Mouse (Mus musculus) neural tube, embryonic 15.5 days (tissue): ENCODE results near the gene Kif12. TPM values are rescaled to one million over a fixed set of nuclear protein-coding genes. Genes with fewer than 3 reads are reported as not detected.

Source experiments
- ATAC-seq: fragments of 200-750 bp; cut with Nextera tagmentation; 2 replicates; pipeline ENCODE4 v1.8.0; 2017; ENCODE audit warnings: mild to moderate bottlenecking, moderate TSS enrichment, moderate library complexity; ENCODE audit not compliant: low FRiP score
- H3K27ac ChIP-seq: fragments of 300-500 bp; sonication (generic); replicated peaks from 2 replicates; pipeline ENCODE4 v1.5.1; 2015; ENCODE audit warnings: mild to moderate bottlenecking, inconsistent platforms
- H3K27me3 ChIP-seq: fragments of 300-500 bp; sonication (generic); replicated peaks from 2 replicates; pipeline ENCODE4 v1.6.1; 2015; ENCODE audit warnings: inconsistent platforms
- H3K36me3 ChIP-seq: fragments of 300-500 bp; sonication (generic); 2 replicates; pipeline ENCODE4 v1.6.1; 2015; ENCODE audit warnings: inconsistent platforms
- H3K4me1 ChIP-seq: fragments of 300-500 bp; sonication (generic); 2 replicates; pipeline ENCODE4 v1.6.1; 2015; ENCODE audit warnings: inconsistent platforms
- H3K4me2 ChIP-seq: fragments of 300-500 bp; sonication (generic); 2 replicates; pipeline ENCODE4 v1.6.1; 2015; ENCODE audit warnings: inconsistent platforms, mild to moderate bottlenecking, moderate library complexity
- H3K4me3 ChIP-seq: fragments of 300-500 bp; sonication (generic); replicated peaks from 2 replicates; pipeline ENCODE4 v1.5.1; 2015; ENCODE audit warnings: mild to moderate bottlenecking, inconsistent platforms
- H3K9ac ChIP-seq: fragments of 300-500 bp; sonication (generic); replicated peaks from 2 replicates; pipeline ENCODE4 v1.6.1; 2015; ENCODE audit warnings: mild to moderate bottlenecking, inconsistent platforms
- H3K9me3 ChIP-seq: fragments of 300-500 bp; sonication (generic); replicated peaks from 2 replicates; pipeline ENCODE4 v1.6.1; 2016; ENCODE audit warnings: inconsistent platforms
- WGBS: fragments of 180-500 bp; shearing (Covaris S2); methylation state at CpG from one replicate; pipeline ENCODE4 v1.1.7; 2015; ENCODE audit warnings: mixed read lengths; 5-methylcytosine and 5-hydroxymethylcytosine counted together
- polyA plus RNA-seq: library from polyadenylated mRNA; unstranded; fragments of >200 nt; fragmentation: Nextera tagmentation; extraction: Ambion mirVana; gene quantifications from 2 replicates; pipeline ENCODE4 v1.2.1, GENCODE M21; 2015

Kif12 gene
- polyA plus RNA-seq, 1 experiment from 2014 or later = 0.05 TPM

GRCm38 (mm10) chr4:63203874-63204273 is 31.9 kb upstream of the Kif12 start:
- no peaks in the 10 kb centered on the region for H3K9me3 ChIP-seq
- no peaks in the 10 kb centered on the region for H3K27me3 ChIP-seq
- H3K4me2 ChIP-seq = no peak overlapping the region
- H3K9ac ChIP-seq = no peak overlapping the region
- H3K36me3 ChIP-seq = no peaks in the 10 kb centered on the region
- no peak overlapping the region for H3K27ac ChIP-seq
- WGBS = 91% methylated on average over 7 of the region's 7 CpGs
- ATAC-seq = no peak
- H3K4me3 ChIP-seq = no peak overlapping the region
- 0 out of 2 replicates have a peak, but pooled peaks cover 3% of the 10 kb centered on the region for H3K4me1 ChIP-seq

DNA sequence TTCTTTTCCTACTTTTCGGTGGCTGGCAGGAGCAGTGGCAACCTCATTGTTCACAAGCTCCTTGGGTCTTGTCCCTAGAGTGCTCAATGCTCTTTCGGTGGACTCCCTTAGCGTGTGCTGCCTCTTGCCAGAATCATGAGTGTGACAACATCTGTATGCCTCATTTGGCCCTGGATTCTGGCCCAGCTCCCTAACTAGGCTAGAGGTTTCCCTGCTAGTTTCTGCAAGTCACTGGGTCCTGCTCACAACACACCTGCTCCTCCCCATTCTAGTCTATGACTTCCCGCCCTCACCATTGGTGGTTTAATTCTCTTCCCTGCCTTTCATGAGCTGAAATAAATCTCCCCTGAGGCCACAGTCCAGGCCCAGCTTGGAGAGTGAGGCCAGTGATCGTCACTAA is 27.4 kb upstream of the Kif12 start:
- no peaks in the 10 kb centered on the region for H3K4me1 ChIP-seq
- H3K9me3 ChIP-seq = no peaks in the 10 kb centered on the region
- no peak overlapping the region for H3K27ac ChIP-seq
- no peak overlapping the region for H3K4me3 ChIP-seq
- no peak overlapping the region for H3K9ac ChIP-seq
- no peak for ATAC-seq
- no peaks in the 10 kb centered on the region for H3K36me3 ChIP-seq
- H3K27me3 ChIP-seq = no peaks in the 10 kb centered on the region
- no peak overlapping the region for H3K4me2 ChIP-seq
- WGBS = 92% methylated on average over 5 of the region's 5 CpGs

GRCm38 (mm10) chr4:63194366-63194765 is 22.4 kb upstream of the Kif12 start:
- Histone ChIP-seq H3K27ac (no peak overlapping the region), H3K4me3 (no peak overlapping the region), H3K27me3 (no peaks in the 10 kb centered on the region), H3K4me2 (no peak overlapping the region), H3K4me1 (no peaks in the 10 kb centered on the region), H3K9ac (no peak overlapping the region), H3K9me3 (no peaks in the 10 kb centered on the region), H3K36me3 (no peaks in the 10 kb centered on the region)
- no peak for ATAC-seq
- 82% methylated on average over 2 of the region's 2 CpGs for WGBS

GRCm38 (mm10) chr4:63191641-63192040 is 19.7 kb upstream of the Kif12 start:
- 80% methylated on average over 5 of the region's 5 CpGs for WGBS
- Histone ChIP-seq H3K4me2 (no peak overlapping the region), H3K9ac (no peak overlapping the region), H3K9me3 (no peaks in the 10 kb centered on the region), H3K27ac (no peak overlapping the region), H3K27me3 (no peaks in the 10 kb centered on the region), H3K36me3 (no peaks in the 10 kb centered on the region), H3K4me3 (no peak overlapping the region), H3K4me1 (no peaks in the 10 kb centered on the region)
- ATAC-seq = no peak

GRCm38 (mm10) chr4:63186281-63186870 is 14.4 kb upstream of the Kif12 start:
- no peak overlapping the region for H3K4me3 ChIP-seq
- no peaks in the 10 kb centered on the region for H3K9me3 ChIP-seq
- 53% methylated on average over 21 of the region's 21 CpGs for WGBS
- no peak overlapping the region; the same call in 1 of the 2 replicates for H3K4me2 ChIP-seq
- 0 out of 2 replicates have a peak, but pooled peaks cover 4% of the 10 kb centered on the region for H3K4me1 ChIP-seq
- ATAC-seq = peak; percentile 28; the same call in 1 of the 2 replicates
- H3K27ac ChIP-seq = no peak overlapping the region
- no peak overlapping the region for H3K9ac ChIP-seq
- peaks cover 4% of the 10 kb centered on the region; the same call in 1 of the 2 replicates for H3K27me3 ChIP-seq
- H3K36me3 ChIP-seq = no peaks in the 10 kb centered on the region

GRCm38 (mm10) chr4:63181556-63181955 is 9.6 kb upstream of the Kif12 start:
- no peak overlapping the region for H3K9ac ChIP-seq
- H3K4me1 ChIP-seq = 0 out of 2 replicates have a peak, but pooled peaks cover 4% of the 10 kb centered on the region
- ATAC-seq = peak; percentile 87
- H3K27ac ChIP-seq = no peak overlapping the region
- no peak overlapping the region for H3K4me2 ChIP-seq
- H3K27me3 ChIP-seq = peaks cover 4% of the 10 kb centered on the region; the same call in 1 of the 2 replicates
- H3K4me3 ChIP-seq = no peak overlapping the region
- H3K9me3 ChIP-seq = no peaks in the 10 kb centered on the region
- H3K36me3 ChIP-seq = no peaks in the 10 kb centered on the region
- 10% methylated on average over 5 of the region's 5 CpGs for WGBS

DNA sequence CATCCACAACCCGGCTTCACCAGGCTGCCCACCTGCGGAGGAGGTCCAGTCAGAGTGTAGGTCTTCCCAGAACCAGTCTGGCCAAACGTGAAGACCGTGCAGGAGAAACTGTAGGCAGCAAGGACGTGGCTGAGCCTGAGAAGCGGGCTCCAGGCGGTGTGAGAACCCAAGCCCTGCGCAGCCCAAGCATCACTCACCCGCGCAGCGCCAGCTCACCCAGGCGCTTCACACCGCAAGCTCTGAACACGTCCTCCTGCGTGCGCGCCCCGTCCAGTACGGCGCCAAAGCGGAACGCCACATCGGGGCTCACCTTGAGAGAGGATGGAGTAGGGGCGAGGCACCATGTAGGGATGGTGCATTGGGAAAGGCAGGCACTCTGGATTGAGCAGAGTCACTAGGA is 809 bp downstream of the Kif12 start:
- no peak overlapping the region for H3K27ac ChIP-seq
- no peak for ATAC-seq
- no peak overlapping the region for H3K4me3 ChIP-seq
- WGBS = 52% methylated on average over 24 of the region's 24 CpGs
- no peaks in the 10 kb centered on the region for H3K9me3 ChIP-seq
- no peak overlapping the region for H3K4me2 ChIP-seq
- no peaks in the 10 kb centered on the region for H3K36me3 ChIP-seq
- peaks cover 14% of the 10 kb centered on the region; the same call in 1 of the 2 replicates for H3K27me3 ChIP-seq
- H3K4me1 ChIP-seq = no peaks in the 10 kb centered on the region
- no peak overlapping the region for H3K9ac ChIP-seq

DNA sequence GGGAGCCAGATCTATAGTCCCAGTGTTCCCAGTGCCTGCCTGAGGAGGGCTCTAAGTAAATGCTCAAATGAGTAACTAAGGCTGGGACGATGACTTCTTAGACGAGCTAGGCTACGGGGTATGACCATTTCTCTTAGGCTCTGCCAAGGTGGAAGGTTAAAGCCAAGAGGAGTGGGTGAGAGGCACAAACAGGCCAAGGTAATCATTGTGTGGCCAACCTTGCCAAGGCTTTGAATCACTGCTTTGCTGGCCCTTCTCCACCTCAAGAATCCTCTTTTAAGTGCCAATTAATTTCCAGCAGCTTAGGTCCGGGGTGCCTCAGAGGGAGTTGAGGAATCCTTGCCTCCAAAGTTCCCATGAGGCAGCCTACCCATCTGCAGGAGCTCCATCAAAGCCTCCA is 1.9 kb downstream of the Kif12 start:
- Histone ChIP-seq H3K9me3 (no peaks in the 10 kb centered on the region), H3K27ac (no peak overlapping the region), H3K4me2 (no peak overlapping the region), H3K4me3 (no peak overlapping the region), H3K4me1 (no peaks in the 10 kb centered on the region), H3K36me3 (no peaks in the 10 kb centered on the region), H3K27me3 (peaks cover 14% of the 10 kb centered on the region; the same call in 1 of the 2 replicates), H3K9ac (no peak overlapping the region)
- WGBS = 85% methylated on average over 4 of the region's 4 CpGs
- ATAC-seq = no peak

GRCm38 (mm10) chr4:63166323-63166722 is 5.6 kb downstream of the Kif12 start:
- no peaks in the 10 kb centered on the region for H3K9me3 ChIP-seq
- ATAC-seq = no peak
- H3K27me3 ChIP-seq = peaks cover 8% of the 10 kb centered on the region; the same call in 1 of the 2 replicates
- H3K9ac ChIP-seq = no peak overlapping the region
- H3K4me1 ChIP-seq = no peaks in the 10 kb centered on the region
- no peak overlapping the region for H3K4me2 ChIP-seq
- H3K27ac ChIP-seq = no peak overlapping the region
- no peaks in the 10 kb centered on the region for H3K36me3 ChIP-seq
- WGBS = 88% methylated on average over 5 of the region's 5 CpGs
- no peak overlapping the region for H3K4me3 ChIP-seq

- H3K4me3 ChIP-seq = no peak overlapping the region
- no peaks in the 10 kb centered on the region for H3K36me3 ChIP-seq
- 87% methylated on average over 4 of the region's 4 CpGs for WGBS
- H3K9ac ChIP-seq = no peak overlapping the region
- no peaks in the 10 kb centered on the region for H3K4me1 ChIP-seq
- H3K27me3 ChIP-seq = peaks cover 2% of the 10 kb centered on the region; the same call in 1 of the 2 replicates
- no peak for ATAC-seq
- H3K27ac ChIP-seq = no peak overlapping the region
- no peak overlapping the region for H3K4me2 ChIP-seq
- H3K9me3 ChIP-seq = no peaks in the 10 kb centered on the region
Observed at GRCm38 (mm10) chr4:63165636-63166035, 6.3 kb downstream of the Kif12 start.

- Histone ChIP-seq H3K4me3 (no peak overlapping the region), H3K36me3 (no peaks in the 10 kb centered on the region), H3K4me2 (no peak overlapping the region), H3K9ac (no peak overlapping the region), H3K9me3 (no peaks in the 10 kb centered on the region), H3K27ac (no peak overlapping the region), H3K27me3 (no peaks in the 10 kb centered on the region), H3K4me1 (peaks cover 3% of the 10 kb centered on the region; the same call in 1 of the 2 replicates)
- 23% methylated on average over 5 of the region's 5 CpGs for whole genome bisulfite sequencing
- peak; percentile 89 for ATAC-seq
Observed at GRCm38 (mm10) chr4:63158961-63159592, 12.9 kb downstream of the Kif12 start.

- no peaks in the 10 kb centered on the region for H3K27me3 ChIP-seq
- H3K9me3 ChIP-seq = no peaks in the 10 kb centered on the region
- H3K9ac ChIP-seq = no peak overlapping the region
- no peak for ATAC-seq
- peaks cover 3% of the 10 kb centered on the region; the same call in 1 of the 2 replicates for H3K4me1 ChIP-seq
- WGBS = 92% methylated on average over 7 of the region's 7 CpGs
- H3K27ac ChIP-seq = no peak overlapping the region
- no peaks in the 10 kb centered on the region for H3K36me3 ChIP-seq
- no peak overlapping the region for H3K4me3 ChIP-seq
- no peak overlapping the region for H3K4me2 ChIP-seq
Observed at GRCm38 (mm10) chr4:63158192-63158591, 13.7 kb downstream of the Kif12 start.
